Mouse (Mus musculus) mouse trophoblast stem cell (cell line): ENCODE results near the gene Ppfia2.

ENCODE experiments used
- in situ Hi-C, 2 experiments: fragments of 300-500 bp; cut with MseI, MboI; formaldehyde crosslinking; loops; 2 replicates in 1 of 2; 3 replicates in 1 of 2; pipeline ENCODE4 v1.15.1; 2025

Ppfia2 gene

DNA sequence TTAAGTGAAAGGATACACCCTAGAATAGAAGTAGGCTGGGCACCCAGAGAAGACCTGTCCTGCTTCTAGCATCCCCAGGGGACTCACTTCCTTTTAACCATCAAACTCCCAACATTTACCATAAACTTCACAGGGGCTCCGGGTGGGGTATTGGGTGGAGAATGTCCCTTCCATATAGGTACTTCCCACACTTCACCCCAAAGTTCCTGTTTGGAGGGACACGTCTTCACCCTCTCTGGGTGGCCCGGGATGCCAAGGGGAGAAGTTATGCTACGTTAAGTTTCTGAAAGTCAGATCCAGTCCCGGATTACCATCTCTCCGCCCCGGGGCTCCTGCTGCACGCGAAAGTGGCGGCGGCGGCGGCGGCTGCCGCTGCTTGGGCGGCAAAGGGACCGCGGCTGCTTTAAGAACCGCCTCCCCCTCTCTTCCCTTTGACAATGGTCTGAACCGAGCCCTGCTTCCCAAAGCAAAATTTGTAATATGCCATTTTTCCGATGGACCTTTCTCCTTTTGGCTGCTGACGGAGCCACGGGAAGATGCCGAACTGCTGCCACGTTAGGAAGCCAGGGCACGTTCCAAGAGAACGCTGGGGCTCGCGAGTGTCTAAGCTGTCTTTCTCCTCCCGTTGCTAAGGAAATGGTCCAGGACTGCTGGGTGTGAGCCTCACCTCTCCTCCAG lies at the start of gene Ppfia2:
Gene Ppfia2, plus strand, starts transcription at position 485 of the 678 bp plus-strand sequence.
- in situ Hi-C loops = no loop called here

- in situ Hi-C loops = no loop called here
These were observed 1.0 kb upstream of the Ppfia2 start for GRCm38 (mm10) chr10:106468956-106469721.

- in situ Hi-C loops = no loop called here
These were observed 530 bp downstream of the Ppfia2 start for GRCm38 (mm10) chr10:106470533-106471205.

DNA sequence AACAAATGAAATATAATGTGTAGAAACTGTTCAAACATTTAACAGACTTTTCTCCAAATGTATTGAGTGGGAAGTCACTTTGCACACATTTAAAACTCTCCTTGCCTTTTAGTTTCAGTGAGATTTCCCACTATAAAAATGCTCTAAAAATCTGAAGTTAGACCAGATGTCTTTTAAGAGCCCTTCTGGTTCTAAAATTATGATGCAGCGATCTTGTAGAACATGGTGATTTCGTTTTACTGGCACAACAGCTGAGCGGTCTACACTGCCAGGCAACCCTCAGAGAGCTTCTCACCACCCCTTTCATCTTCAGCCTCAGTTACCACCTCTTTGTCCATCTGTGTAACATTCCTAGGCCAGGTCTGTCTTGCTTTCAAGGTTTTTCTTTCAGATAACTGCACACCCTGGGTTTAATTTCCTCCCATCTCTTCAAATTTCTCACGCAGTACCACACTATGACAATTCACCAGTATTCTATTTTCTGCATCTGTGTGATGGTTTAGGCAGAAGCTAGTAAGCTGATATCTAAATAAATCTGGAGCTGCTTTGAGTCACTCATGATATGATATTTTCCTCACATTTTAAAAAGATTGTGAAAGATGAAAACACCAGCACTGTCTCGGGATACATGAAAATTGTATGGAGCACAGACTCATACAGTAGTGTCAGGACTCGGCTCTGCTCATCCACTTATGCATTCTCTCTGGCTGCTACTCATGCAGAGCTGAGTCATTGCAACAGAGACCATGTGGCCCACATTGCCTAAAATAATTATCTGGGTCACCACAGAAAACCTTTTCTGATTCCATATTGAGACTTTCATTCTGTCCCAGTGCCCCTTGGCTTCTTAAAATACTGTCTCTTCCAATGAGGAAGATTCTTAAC lies 39.4 kb downstream of the Ppfia2 start:
- in situ Hi-C loops = no loop called here

DNA sequence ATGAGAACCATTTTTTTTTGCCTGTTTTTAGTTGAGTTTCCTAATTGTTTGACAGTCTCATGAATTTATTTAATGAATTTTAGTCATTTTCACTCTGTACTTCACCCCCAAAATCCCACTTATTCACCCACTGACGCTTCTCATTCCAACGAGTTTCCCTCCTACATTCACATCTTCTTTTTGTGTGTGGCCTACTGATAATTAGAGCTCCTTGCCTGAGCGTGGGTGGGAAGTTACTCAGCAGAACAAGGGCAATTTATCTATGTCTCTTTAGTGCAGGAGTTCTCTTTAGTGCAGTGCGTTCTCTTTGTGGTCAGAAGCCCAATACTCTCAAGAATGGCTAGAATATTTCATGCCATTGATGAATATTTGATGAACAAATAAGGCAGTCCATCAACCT lies 95.9 kb downstream of the Ppfia2 start:
- in situ Hi-C loops = no loop called here

GRCm38 (mm10) chr10:106585026-106585425 lies 114.9 kb downstream of the Ppfia2 start:
- in situ Hi-C loops = loop anchor here (5.0 kb wide), 1 partner anchor 718 kb away; no protein-coding TSS in a partner anchor

- in situ Hi-C loops = loop anchor here (5.0 kb wide), 1 partner anchor 718 kb away; no protein-coding TSS in a partner anchor
These were observed 115.4 kb downstream of the Ppfia2 start for GRCm38 (mm10) chr10:106585476-106586080.

DNA sequence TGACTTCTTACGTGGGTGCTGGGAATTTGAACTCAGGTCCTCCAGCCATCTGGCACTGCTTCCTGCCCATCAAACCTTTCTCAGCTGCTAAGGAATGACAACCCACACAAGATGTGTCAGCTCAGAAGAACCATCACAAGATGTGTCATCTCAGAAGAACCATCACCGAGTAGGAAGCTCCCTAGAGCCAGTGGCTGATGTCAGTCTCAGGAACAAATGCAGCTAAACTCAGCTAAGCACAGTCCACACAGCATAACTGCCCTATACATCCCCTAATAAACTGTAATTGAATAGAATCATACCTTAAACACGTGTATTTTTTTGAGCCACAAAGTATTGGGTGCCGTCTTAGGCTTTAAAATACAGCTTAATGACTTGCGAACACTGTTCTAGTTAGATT lies 117.7 kb downstream of the Ppfia2 start:
- in situ Hi-C loops = loop anchor here (5.0 kb wide), 1 partner anchor 721 kb away; no protein-coding TSS in a partner anchor

GRCm38 (mm10) chr10:106590944-106591343 lies 120.8 kb downstream of the Ppfia2 start:
- in situ Hi-C loops = no loop called here

DNA sequence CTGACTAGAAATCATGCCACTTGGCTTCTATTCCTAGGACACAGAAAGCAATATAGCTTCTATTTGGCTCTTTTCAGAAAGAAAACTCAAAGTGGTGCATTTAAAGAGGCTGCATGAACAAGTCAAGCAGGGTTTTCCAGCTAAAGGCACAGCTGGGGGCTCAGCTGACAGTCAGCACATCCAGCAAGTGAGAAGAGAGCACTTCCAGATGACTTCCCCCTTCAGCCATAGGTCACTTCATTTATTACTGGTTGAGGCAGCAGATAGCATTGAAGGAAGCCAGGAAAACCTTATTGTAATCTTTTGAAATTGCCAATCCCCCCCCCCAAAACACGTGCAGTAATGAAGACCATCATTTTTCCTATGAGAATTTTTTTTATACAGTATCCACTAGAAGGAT lies 126.8 kb downstream of the Ppfia2 start:
- in situ Hi-C loops = no loop called here

DNA sequence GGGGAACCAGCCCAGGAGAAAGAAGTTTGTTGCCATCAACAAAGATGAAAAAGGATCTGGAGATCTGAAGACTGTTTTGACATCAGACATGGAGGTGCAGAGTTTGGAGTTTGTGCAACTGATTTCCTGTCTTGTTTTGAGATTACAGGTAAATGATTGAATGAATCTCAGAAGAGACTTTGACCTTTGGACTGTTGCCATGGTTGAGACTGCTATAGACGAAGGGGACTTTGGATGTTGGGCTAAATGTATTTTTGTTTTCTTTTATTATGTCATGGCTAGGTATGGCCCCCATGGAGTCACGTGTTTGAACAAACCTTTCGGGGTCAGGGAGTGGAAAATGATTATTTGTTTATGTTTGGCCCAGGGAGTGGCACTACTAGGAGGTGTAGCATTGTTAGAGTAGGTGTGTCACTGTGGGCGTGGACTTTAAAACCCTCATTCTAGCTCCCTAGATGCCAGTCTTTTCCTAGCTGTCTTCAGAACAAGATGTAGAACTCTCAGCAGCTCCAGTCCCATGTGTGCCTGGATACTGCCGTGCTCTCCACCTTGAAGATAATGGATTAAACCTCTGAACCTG lies 133.3 kb downstream of the Ppfia2 start:
- in situ Hi-C loops = loop anchor here (25.0 kb wide), 2 partner anchors 309 to 784 kb away; no protein-coding TSS in a partner anchor

DNA sequence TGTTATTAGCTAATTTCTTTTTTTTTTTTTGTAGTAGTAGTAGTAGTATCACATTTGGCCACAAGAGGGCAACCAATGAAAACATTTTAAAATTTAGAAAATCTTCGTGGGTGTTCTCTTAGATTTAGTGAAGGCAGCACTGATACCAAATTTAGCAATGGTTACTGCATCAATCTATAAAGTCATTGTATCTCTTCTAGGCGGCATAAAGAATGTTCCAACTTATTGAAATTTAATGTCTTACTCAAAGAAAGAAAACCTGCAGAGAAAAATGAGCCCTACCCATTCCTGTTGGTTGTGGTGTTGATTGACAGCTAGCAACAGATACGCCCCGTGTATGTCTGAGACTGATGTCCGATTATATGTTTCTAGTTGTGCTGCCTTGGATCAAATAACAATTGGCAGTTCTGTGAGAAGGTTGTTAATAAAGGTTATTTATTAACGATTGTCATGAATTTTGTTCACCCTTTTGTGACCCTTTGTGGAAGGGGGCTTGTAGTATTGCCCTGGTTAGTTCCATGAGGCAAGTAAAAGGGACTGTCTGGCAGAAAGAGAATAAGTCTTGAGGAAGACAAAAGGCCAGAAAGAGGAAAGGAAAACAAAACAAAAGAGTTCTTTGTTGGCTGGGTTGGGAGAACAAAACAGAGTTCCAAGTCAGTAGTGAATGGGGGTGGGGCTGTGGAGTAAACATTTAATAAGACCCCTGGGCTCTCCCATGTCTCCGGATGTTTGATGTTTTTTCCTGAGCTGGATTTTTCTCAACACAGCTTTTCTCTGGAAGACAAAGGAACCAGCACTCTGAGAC lies 139.2 kb downstream of the Ppfia2 start:
- in situ Hi-C loops = loop anchor here (25.0 kb wide), 2 partner anchors 303 to 778 kb away; no protein-coding TSS in a partner anchor

GRCm38 (mm10) chr10:106610222-106610621 lies 140.1 kb downstream of the Ppfia2 start:
- in situ Hi-C loops = loop anchor here (25.0 kb wide), 2 partner anchors 302 to 777 kb away; no protein-coding TSS in a partner anchor

- in situ Hi-C loops = loop anchor here (25.0 kb wide), 2 partner anchors 294 to 769 kb away; no protein-coding TSS in a partner anchor
These were observed 148.1 kb downstream of the Ppfia2 start for GRCm38 (mm10) chr10:106618194-106618593.

- in situ Hi-C loops = loop anchor here (25.0 kb wide), 2 partner anchors 291 to 766 kb away; no protein-coding TSS in a partner anchor
These were observed 150.8 kb downstream of the Ppfia2 start for GRCm38 (mm10) chr10:106620952-106621351.

GRCm38 (mm10) chr10:106623342-106623741 lies 153.2 kb downstream of the Ppfia2 start:
- in situ Hi-C loops = loop anchor here (25.0 kb wide), 2 partner anchors 289 to 764 kb away; no protein-coding TSS in a partner anchor

DNA sequence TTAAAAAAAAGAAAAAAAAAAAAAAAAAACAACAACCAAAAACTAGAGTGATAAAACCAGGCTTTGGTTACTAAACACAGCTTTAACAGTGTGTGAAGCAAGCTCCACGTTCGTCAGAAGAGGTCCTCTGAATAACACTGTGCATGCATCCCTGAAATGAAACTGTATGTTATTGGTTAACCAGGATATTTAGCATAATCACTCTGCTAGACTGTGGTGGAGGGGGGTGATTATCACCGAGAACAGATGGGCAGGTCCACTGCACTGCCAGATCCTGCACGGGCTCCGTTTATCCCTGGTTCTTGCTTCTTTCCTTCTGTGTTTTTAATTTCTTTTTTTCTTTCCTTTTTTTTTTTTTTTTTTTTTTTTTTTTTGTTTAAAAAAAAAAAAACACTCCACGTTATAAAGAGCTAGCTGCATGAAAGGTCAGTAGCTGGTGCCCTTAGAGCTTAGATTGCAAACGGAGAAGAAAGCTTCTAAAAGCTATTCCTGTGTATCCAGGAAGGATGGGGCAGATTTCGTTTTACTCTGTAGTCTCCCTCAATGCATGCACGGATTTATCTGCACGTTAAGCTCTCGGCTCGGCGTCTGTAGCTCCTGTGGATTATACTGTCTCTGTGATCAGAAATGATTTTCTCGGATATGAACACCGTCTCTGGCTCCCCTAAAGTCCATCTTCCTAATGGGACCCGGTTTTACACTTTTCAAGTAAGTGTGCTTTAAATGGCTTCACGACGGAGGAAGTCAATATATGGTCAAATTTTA lies 162.2 kb downstream of the Ppfia2 start:
- in situ Hi-C loops = no loop called here

- in situ Hi-C loops = no loop called here
These were observed 163.8 kb downstream of the Ppfia2 start for GRCm38 (mm10) chr10:106633898-106634297.
